Mouse (Mus musculus): ENCODE results near the gene Btf3.

Gene Btf3

GRCm38 (mm10) chr13:98276253-98276652 lies 40.6 kb downstream of the Btf3 start:
- no peak for DNase-seq (ENCODE audit: low read depth, low spot score)

GRCm38 (mm10) chr13:98275646-98276045 lies 41.2 kb downstream of the Btf3 start:
- no peak for DNase-seq (ENCODE audit: low read depth, low spot score)

- DNase-seq (ENCODE audit: low read depth, low spot score) = no peak
Measured at GRCm38 (mm10) chr13:98274023-98274422, 42.8 kb downstream of the Btf3 start.

DNA sequence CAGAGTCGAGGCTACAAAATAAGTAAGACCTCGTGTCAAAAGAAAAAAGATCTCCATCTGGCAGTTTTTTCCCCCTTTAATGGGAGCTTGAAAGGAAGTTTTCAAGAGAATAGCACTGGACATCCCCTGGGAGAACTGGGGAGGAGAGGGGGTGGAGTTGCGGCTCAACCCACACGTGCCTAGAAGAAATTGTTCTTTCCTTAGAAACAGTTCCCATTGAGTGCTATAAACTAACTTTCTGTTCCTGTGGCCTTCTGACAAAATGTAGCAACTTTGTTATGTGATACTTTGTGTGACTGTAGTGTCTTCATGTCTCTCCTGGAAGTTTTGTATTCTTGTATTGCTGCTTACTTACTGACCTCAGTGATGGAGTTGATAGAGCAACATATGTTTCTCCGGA lies 52.7 kb downstream of the Btf3 start:
- peak; percentile 24 for DNase-seq (ENCODE audit: low read depth, low spot score)

- no peak for DNase-seq (ENCODE audit: low read depth, low spot score)
Measured at GRCm38 (mm10) chr13:98263458-98263987, 53.3 kb downstream of the Btf3 start.

DNA sequence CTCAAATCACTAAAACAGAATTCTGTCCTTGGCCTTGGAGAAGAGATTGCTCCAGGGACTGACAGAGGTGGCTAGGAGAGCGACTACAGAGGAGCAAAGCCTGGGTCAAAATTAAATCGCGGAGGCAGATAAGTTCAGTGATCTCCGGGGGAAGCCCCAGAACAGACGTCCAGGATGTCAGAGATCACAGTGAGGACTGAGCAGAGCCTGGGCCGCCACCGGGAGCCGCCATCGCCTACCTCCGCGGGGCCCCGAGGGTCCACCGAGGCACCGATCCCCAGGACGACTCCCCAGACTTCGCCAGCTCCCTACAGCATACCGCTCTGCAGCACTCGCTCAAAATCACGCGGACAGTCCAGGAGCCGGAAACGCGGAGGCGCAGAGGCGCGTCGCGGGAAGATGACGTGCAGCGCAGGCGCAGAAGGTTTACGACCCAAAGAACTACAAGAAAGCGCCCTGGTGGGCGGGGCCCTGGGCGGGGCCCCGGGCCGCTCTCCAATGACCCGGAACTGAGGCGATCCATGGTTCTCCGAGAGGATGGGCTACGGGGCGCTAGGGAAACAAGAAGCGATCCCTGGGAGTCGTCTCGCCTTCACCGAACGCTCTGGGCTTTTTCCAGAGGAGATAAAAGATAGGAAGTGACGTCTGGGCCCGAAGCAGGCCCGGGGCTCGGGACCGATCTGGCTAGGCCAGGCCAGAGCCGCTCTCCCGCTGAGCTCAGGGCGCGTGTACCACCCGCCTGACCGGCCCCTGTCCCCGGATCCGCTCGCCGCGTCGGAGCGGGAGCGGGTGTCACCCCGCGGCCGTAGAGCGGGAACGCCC lies 54.0 kb downstream of the Btf3 start, which contains the start of the genes Utp15 and Ankra2:
Gene Utp15, minus strand, starts transcription at position 406 of the 822 bp plus-strand sequence.
Gene Ankra2, plus strand, starts transcription at position 439 of the 822 bp plus-strand sequence.
- DNase-seq (ENCODE audit: low read depth, low spot score) = peak; percentile 100
